Mouse (Mus musculus) kidney, embryonic 15.5 days (tissue): ENCODE data around the gene Trim80. TPM values are rescaled to one million over a fixed set of nuclear protein-coding genes. Genes with fewer than 3 reads are reported as not detected.
A peak's percentile ranks its signal among the peaks of the same experiment; 100 is the strongest.
"Not testable (repeated sequence)": the region's sequence is repeated elsewhere in the genome, so short reads cannot be mapped to it uniquely, and the experiment has no call there.

Experiments
- ATAC-seq: fragments of 200-750 bp; cut with Nextera tagmentation; replicated peaks from 2 replicates; pipeline ENCODE4 v1.8.0; 2017; ENCODE audit warnings: moderate TSS enrichment; ENCODE audit not compliant: low FRiP score
- H3K27ac ChIP-seq: fragments of 300-500 bp; sonication (generic); 2 replicates; pipeline ENCODE4 v1.5.1; 2015; ENCODE audit warnings: mild to moderate bottlenecking, inconsistent platforms
- H3K27me3 ChIP-seq: fragments of 300-500 bp; sonication (generic); 2 replicates; pipeline ENCODE4 v1.6.1; 2015; ENCODE audit warnings: inconsistent platforms
- H3K36me3 ChIP-seq: fragments of 300-500 bp; sonication (generic); 2 replicates; pipeline ENCODE4 v1.6.1; 2015; ENCODE audit warnings: inconsistent platforms
- H3K4me1 ChIP-seq: fragments of 300-500 bp; sonication (generic); 2 replicates; pipeline ENCODE4 v1.6.1; 2015; ENCODE audit warnings: inconsistent platforms
- H3K4me2 ChIP-seq: fragments of 300-500 bp; sonication (generic); 2 replicates; pipeline ENCODE4 v1.6.1; 2015; ENCODE audit warnings: moderate library complexity, mild to moderate bottlenecking, inconsistent platforms
- H3K4me3 ChIP-seq: fragments of 300-500 bp; sonication (generic); replicated peaks from 2 replicates; pipeline ENCODE4 v1.5.1; 2015; ENCODE audit warnings: mild to moderate bottlenecking, inconsistent platforms
- H3K9ac ChIP-seq: fragments of 300-500 bp; sonication (generic); 2 replicates; pipeline ENCODE4 v1.6.1; 2015; ENCODE audit warnings: mild to moderate bottlenecking, inconsistent platforms
- H3K9me3 ChIP-seq: fragments of 300-500 bp; sonication (generic); replicated peaks from 2 replicates; pipeline ENCODE4 v1.6.1; 2016; ENCODE audit warnings: inconsistent platforms
- WGBS: fragments of 180-500 bp; shearing (Covaris S2); methylation state at CpG from one replicate; pipeline ENCODE4 v1.1.7; 2015; ENCODE audit warnings: mixed read lengths; 5-methylcytosine and 5-hydroxymethylcytosine counted together
- microRNA-seq: library from miRNA; unstranded; fragments of <30 nt; microRNA quantifications from one replicate; pipeline ENCODE4, GENCODE M21; 2016
- polyA plus RNA-seq: library from polyadenylated mRNA; unstranded; fragments of >200 nt; fragmentation: Nextera tagmentation; extraction: Ambion mirVana; gene quantifications from 2 replicates; pipeline ENCODE4 v1.2.1, GENCODE M21; 2015

Trim80 gene
- polyA plus RNA-seq, 1 experiment from 2014 or later, result 0.18 TPM

DNA sequence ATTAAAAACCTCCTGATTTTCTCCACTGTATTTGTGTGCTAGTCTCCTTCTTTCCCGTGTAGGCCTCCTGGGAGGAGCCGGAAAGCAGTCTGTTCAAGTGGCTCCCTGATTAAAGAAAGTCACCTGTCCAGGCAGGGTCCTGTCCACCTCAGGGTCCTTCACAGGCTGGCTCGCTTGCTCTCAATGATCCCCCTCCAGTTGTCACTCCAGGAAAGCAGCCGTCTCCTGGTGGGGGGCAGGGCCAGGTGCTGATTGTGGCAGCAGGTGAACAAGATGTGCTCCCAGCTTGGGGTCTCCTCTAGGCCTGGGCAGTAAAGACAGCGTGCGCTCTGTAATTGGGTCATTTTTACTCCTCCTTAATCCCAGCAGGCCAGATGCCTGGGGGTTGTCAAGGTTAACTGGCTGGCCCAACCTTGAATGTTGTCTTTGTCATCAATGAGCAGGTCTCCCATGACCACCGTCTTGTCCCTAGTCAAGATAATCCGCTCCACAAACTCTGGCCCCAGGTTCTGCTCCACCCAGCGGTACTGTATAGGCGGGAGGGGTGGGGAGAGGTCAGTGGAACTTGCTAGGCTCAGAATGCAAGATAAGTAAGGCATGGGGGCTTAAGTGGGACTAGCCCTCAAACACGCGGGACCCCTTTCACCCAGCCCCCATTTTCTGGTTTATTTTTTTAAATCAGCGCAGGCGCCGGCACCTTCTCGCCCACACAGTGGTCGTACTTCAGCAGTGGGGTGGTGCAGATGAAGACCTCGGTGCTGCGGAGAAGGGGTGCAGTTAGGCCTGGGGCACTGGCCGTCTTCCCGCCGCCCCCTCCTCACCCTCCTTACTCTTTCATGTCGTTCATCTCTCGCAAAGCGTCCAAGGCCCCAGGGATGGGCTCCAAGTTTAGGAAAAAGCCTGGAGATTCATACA is 50.4 kb downstream of the Trim80 start:
- peak overlapping the region; percentile 86 for H3K4me2 ChIP-seq
- H3K27me3 ChIP-seq, result no peaks in the 10 kb centered on the region
- peak overlapping the region; percentile 90; the same call in 1 of the 2 replicates for H3K27ac ChIP-seq
- H3K9me3 ChIP-seq, result no peaks in the 10 kb centered on the region
- peaks cover 17% of the 10 kb centered on the region for H3K36me3 ChIP-seq
- ATAC-seq, result peak; percentile 30
- peak overlapping the region; percentile 66 for H3K9ac ChIP-seq
- H3K4me3 ChIP-seq, result peak overlapping the region; percentile 71
- WGBS, result 25% methylated on average over 25 of the region's 25 CpGs
- peaks cover 16% of the 10 kb centered on the region for H3K4me1 ChIP-seq

DNA sequence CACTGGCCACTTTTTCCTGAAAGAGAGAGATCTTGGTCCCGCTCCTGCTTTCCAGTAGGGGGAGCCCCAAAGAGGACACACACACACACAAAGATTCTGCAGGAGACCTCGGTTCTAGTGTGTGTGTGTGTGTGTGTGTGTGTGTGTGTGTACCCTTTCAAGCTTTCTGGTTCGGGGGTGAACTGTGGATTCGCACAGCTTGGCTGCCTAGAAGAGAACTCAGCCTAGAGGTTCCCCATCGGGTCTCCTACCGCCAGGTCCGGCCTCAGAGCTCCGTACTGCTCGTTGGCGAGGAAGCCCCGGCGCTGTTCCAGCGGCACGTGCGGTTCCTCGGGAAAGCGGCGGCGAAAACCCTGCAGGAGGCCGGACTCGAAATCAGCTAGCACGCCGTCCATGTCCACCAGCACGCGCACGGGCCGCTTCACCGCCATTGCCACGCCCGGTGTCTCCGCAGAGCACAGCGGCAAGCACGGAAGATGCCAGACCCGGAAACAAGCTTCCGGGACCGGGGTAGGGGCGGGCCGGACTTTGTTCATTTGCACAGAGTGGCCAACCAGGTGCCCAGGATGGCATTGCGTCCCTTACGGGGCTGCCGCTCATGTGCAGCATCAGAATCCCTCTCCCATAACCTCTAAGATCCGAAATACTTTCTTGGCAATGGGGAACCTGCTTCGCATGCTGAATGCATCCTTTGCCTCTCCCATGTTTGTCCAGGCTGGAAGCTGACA is 51.2 kb downstream of the Trim80 start, which contains the start of gene Nt5c:
TSS of gene Nt5c (minus strand) at position 507 of the 728 bp plus-strand sequence.
- Histone ChIP-seq H3K4me3 (peak within 1 kb of the TSS; percentile 71), H3K36me3 (peaks cover 20% of the 10 kb centered on the region), H3K4me2 (peak within 1 kb of the TSS; percentile 86), H3K4me1 (peaks cover 16% of the 10 kb centered on the region), H3K9ac (peak within 1 kb of the TSS; percentile 66), H3K27me3 (no peaks in the 10 kb centered on the region), H3K27ac (peak within 1 kb of the TSS; percentile 90), H3K9me3 (no peaks in the 10 kb centered on the region)
- WGBS, result under 1% methylated on average over 43 of the region's 43 CpGs
- peak; percentile 91 for ATAC-seq

DNA sequence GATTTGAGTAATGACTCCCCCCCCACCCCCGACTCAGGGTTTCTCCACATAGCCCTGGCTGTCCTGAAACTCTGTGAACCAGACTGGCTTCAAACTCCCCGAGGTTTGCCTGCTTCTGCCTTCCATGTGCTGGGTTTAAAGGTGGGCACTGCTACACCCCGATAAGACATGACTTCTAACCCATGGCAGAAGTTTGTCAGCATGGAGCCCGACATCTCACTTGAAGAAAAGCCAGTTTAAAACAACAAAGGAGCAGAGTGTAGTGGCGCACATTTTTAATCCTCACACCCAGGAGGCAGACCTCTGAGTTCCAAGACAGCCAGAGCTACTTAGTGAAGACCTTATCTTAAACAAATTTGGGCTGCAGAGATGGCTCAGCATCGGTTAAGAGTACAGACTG is 52.0 kb downstream of the Trim80 start:
- peak overlapping the region; percentile 86 for H3K4me2 ChIP-seq
- no peaks in the 10 kb centered on the region for H3K9me3 ChIP-seq
- H3K27me3 ChIP-seq, result no peaks in the 10 kb centered on the region
- 0 out of 2 replicates have a peak overlapping the region, but pooled peaks have one; percentile 66 for H3K9ac ChIP-seq
- no peak for ATAC-seq
- 39% methylated on average over 6 of the region's 6 CpGs for WGBS
- H3K36me3 ChIP-seq, result peaks cover 26% of the 10 kb centered on the region
- H3K4me1 ChIP-seq, result peaks cover 16% of the 10 kb centered on the region
- no peak overlapping the region for H3K27ac ChIP-seq
- H3K4me3 ChIP-seq, result peak overlapping the region; percentile 71

DNA sequence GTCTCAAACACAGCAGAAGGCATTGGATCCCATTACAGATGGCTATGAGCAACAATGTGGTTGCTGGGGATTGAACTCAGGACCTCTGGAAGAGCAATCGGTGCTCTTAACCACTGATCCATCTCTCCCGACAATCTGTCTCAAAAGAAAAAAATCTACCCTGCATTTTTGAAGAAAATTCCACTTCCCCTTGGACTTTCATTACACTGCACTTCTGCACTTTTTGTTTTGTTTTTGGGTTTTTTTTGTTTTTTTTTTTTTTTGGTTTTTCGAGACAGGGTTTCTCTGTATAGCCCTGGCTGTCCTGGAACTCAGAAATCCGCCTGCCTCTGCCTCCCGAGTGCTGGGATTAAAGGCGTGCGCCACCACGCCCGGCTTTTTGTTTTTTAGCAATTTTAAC is 56.2 kb downstream of the Trim80 start:
- not testable (repeated sequence) for H3K4me3 ChIP-seq, H3K9ac ChIP-seq, H3K27me3 ChIP-seq, H3K27ac ChIP-seq, H3K9me3 ChIP-seq, H3K4me2 ChIP-seq, H3K4me1 ChIP-seq, ATAC-seq
- H3K36me3 ChIP-seq, result peaks cover 50% of the 10 kb centered on the region
- WGBS, result 87% methylated on average over 9 of the region's 9 CpGs

Small RNA genes lying within 50 kb of the gene (microRNA-seq; reads per million reads assigned to microRNA genes)
- gene Mir3968, result not detected

Other genes starting within 250 kb of the Trim80 start
- not detected in 2 replicates for gene Grin2c, start 173.3 kb upstream of the Trim80 start, polyA plus RNA-seq
- gene Fdxr, start 163.5 kb upstream of the Trim80 start, polyA plus RNA-seq, result 15.4 and 20.8 TPM in 2 replicates
- 0.49 and 0.55 TPM in 2 replicates for gene Fads6, start 142.9 kb upstream of the Trim80 start, polyA plus RNA-seq
- gene Otop2, start 133.4 kb upstream of the Trim80 start, polyA plus RNA-seq, result 0.06 and 0.09 TPM in 2 replicates
- gene Ush1g, start 118.5 kb upstream of the Trim80 start, polyA plus RNA-seq, result not detected in 2 replicates
- gene Otop3, start 105.8 kb upstream of the Trim80 start, polyA plus RNA-seq, result not detected in 2 replicates
- 6.7 and 8.1 TPM in 2 replicates for gene Hid1, start 72.8 kb upstream of the Trim80 start, polyA plus RNA-seq
- 10.6 and 10.7 TPM in 2 replicates for gene Cdr2l, start 58.6 kb upstream of the Trim80 start, polyA plus RNA-seq
- gene Mrpl58, start 36.8 kb upstream of the Trim80 start, polyA plus RNA-seq, result 204 and 209 TPM in 2 replicates
- gene Atp5h, start 20.6 kb upstream of the Trim80 start, polyA plus RNA-seq, result 1,004 and 1,083 TPM in 2 replicates
- 14.1 and 16.4 TPM in 2 replicates for gene Kctd2, start 20.4 kb upstream of the Trim80 start, polyA plus RNA-seq
- 15.8 and 22.3 TPM in 2 replicates for gene Slc16a5, start 21.9 kb downstream of the Trim80 start, polyA plus RNA-seq
- 8.6 and 9.1 TPM in 2 replicates for gene Armc7, start 35.1 kb downstream of the Trim80 start, polyA plus RNA-seq
- gene Nt5c, start 51.3 kb downstream of the Trim80 start, polyA plus RNA-seq, result 72.7 and 76.7 TPM in 2 replicates
- 457 and 460 TPM in 2 replicates for gene Jpt1, start 73.8 kb downstream of the Trim80 start, polyA plus RNA-seq
- gene Sumo2, start 95.7 kb downstream of the Trim80 start, polyA plus RNA-seq, result 1,007 and 1,133 TPM in 2 replicates
- gene Nup85, start 123.9 kb downstream of the Trim80 start, polyA plus RNA-seq, result 174 and 190 TPM in 2 replicates
- gene Mrps7, start 163.4 kb downstream of the Trim80 start, polyA plus RNA-seq, result 102 and 103 TPM in 2 replicates
- gene Gga3, start 163.5 kb downstream of the Trim80 start, polyA plus RNA-seq, result 18.5 and 20.7 TPM in 2 replicates
- gene Mif4gd, start 172.4 kb downstream of the Trim80 start, polyA plus RNA-seq, result 35.8 and 37.6 TPM in 2 replicates
- 45.8 and 48.3 TPM in 2 replicates for gene Slc25a19, start 187.8 kb downstream of the Trim80 start, polyA plus RNA-seq